Mouse (Mus musculus) ovary, adult 10 weeks (tissue): ENCODE data around the gene AU022252. TPM values are rescaled to one million over a fixed set of nuclear protein-coding genes. Genes with fewer than 3 reads are reported as not detected.

ENCODE experiments used
- polyA plus RNA-seq: library from polyadenylated mRNA; stranded (reverse); fragments of 350-450 nt; fragmentation: Illumina TruSeq; extraction: RNeasy Lipid Tissue Mini Kit (QIAGEN cat#74804); gene quantifications from one replicate; pipeline ENCODE4 v1.2.3, GENCODE M21; 2014

The AU022252 gene
- 7.4 TPM for polyA plus RNA-seq

DNA sequence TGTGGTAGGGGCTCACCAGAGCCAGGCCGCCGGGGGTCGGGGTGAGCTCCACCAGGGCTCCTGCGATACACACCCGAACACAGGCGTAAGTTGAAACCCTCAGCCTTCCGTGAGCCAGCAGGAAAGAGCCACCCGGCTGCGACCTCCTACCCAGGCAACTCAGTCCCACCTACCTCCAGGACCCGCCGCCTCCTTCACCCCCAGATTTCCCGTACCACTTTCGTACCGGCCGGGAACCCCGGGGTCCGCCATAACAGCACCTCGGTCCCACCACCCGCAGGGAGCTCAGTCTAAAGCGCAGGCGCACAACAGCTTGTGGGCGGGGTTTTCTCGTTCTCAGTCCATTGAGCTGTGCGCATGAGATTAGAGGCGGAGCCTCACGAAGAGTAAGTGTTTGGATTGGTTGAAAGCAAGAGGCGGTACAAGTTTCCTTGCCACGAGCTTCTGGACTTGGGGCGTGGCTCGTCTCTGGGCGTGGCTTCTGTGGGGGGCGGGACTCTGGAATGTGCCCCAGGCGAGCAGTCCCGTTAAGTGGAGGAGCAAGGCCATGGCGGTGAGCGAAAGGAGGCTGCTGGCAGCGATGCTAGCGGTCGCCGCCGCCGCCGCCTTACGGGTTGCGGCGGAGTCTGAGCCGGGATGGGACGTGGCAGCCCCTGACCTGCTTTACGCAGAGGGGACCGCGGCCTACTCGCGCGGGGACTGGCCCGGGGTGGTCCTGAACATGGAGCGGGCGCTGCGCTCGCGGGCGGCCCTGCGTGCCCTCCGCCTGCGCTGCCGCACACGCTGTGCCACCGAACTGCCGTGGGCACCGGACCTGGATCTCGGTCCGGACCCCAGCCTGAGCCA lies at the start of gene AU022252, which contains the start of gene P3h1:
AU022252 (minus strand) TSS at position 303 of the 846 bp plus-strand sequence.
P3h1 (plus strand) TSS at position 506 of the 846 bp plus-strand sequence.

GRCm38 (mm10) chr4:119255351-119255750 lies 22.8 kb upstream of the AU022252 start, which contains the start of gene Cldn19:
TSS of gene Cldn19 (plus strand) at chr4:119255414.

GRCm38 (mm10) chr4:119218169-119218568 lies 14.3 kb downstream of the AU022252 start, which contains the start of gene Tmem269:
TSS of gene Tmem269 (minus strand) at chr4:119218217.

DNA sequence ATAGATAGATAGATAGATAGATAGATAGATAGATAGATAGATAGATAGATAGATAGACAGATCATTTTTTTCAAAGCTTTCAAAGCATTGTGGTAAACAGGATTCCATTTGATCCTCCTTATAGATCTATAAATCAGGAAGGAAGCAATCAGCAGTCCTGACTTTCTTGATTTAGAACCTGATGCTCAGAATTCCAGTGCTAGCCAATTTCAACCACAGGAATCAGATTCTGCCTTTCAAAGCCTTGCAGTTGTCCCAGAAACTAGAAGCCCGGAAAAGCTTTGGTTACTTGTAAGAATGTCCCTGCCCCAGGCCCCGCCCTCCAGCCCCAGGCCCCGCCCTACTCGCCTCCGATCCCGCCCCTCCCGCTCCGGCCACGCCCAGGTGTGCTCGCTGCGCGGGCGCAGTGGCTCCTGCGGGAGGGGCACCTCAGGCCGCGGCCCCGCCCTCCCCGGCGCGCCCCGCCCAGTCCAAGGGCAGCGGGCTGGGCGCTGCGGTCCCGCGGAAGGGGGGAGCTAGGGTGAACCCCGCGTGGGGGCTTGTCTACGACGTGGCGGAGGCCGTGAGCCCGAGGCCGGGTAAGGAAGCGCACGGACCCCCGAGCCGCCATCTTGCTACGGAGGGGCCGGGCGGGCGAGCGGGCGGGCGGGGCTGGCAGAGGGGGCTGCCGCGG lies 37.5 kb downstream of the AU022252 start, which contains the start of gene Svbp:
Svbp (plus strand) TSS at position 398 of the 673 bp plus-strand sequence.

GRCm38 (mm10) chr4:119189864-119190263 lies 42.6 kb downstream of the AU022252 start, which contains the start of gene Ermap:
TSS of gene Ermap (minus strand) at chr4:119190011.

DNA sequence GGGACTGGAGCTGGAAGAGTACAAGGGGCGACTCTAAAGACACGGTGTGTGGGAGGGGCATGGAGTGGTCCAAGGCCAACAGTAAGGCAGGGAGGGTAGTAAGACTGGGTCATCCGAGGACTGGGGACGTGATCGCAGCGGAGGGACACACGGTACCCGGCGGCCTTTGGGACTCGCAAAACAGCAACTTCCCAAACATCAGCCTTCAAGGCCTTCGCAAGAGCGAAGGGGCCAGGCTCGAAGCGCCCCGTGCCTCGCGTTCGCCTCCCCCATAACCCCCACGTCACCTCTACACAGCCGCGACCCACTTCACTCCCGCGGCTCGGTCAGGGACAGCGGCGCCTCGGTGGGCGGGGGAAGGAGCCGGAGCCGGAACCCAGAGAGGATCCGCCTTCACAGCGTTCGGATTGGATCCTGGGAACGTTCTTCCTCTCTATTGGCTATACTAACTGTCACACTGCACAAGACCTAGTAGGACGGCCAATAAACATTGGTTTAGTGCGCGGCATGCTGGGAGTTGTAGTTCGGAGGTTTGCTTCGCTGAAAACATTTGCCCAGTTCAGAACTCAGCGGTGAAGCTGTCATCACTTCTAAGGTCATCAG lies 58.6 kb downstream of the AU022252 start, which contains the start of gene Zfp691:
Zfp691 (minus strand) TSS at position 345 of the 603 bp plus-strand sequence.

Other genes starting within 250 kb of the AU022252 start
- 5.2 TPM for gene Slc2a1, start 124.0 kb downstream of the AU022252 start, polyA plus RNA-seq
- 0.63 TPM for gene Zfp691, start 58.5 kb downstream of the AU022252 start, polyA plus RNA-seq
- gene Ermap, start 42.7 kb downstream of the AU022252 start, polyA plus RNA-seq = 4.1 TPM
- 18.0 TPM for gene Svbp, start 37.4 kb downstream of the AU022252 start, polyA plus RNA-seq
- 3.1 TPM for gene Tmem269, start 14.5 kb downstream of the AU022252 start, polyA plus RNA-seq
- gene P3h1, start 203 bp upstream of the AU022252 start, polyA plus RNA-seq = 49.4 TPM
- gene Cldn19, start 22.7 kb upstream of the AU022252 start, polyA plus RNA-seq = not detected
- gene Ybx1, start 61.9 kb upstream of the AU022252 start, polyA plus RNA-seq = 802 TPM
- gene Ppih, start 87.8 kb upstream of the AU022252 start, polyA plus RNA-seq = 40.9 TPM
- gene Ccdc30, start 182.8 kb upstream of the AU022252 start, polyA plus RNA-seq = 11.7 TPM
- 19.5 TPM for gene Ppcs, start 189.7 kb upstream of the AU022252 start, polyA plus RNA-seq
- gene Zmynd12, start 190.1 kb upstream of the AU022252 start, polyA plus RNA-seq = 2.0 TPM